Mouse (Mus musculus) MN1 (cell line): ENCODE results near the gene Sept9.

ENCODE experiments used
- DNase-seq: peaks from one replicate; pipeline ENCODE4 v3.0.0-alpha.2; 2016; ENCODE audit warnings: low spot score

Sept9 gene

DNA sequence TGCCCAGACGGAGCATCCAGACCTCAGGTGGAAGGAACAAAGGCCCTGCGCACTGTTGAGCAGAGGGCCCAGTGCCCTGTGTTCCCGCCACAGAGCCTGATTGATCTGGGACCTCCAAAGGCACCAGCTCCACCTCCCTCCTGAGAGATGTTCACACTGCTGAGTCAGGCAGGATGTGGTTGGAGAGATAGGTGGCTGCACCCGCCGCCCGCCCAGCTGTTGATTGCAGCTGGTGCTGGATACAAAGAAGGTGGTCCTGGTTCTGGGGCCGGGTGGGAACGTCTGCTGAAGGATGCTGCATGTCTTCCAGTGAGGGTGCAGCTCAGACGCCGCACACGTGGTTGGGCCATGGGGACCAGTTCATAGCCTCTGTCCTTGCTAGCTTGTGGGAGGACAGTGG lies 93.0 kb downstream of the Sept9 start:
- no peak for DNase-seq

GRCm38 (mm10) chr11:117295266-117295665 lies 95.8 kb downstream of the Sept9 start:
- DNase-seq: peak; percentile 67

GRCm38 (mm10) chr11:117296116-117296499 lies 96.6 kb downstream of the Sept9 start:
- peak; percentile 67 for DNase-seq

- DNase-seq: peak; percentile 57
These were observed 97.2 kb downstream of the Sept9 start for GRCm38 (mm10) chr11:117296500-117297189.

GRCm38 (mm10) chr11:117297190-117297829 lies 97.8 kb downstream of the Sept9 start:
- DNase-seq: no peak

DNA sequence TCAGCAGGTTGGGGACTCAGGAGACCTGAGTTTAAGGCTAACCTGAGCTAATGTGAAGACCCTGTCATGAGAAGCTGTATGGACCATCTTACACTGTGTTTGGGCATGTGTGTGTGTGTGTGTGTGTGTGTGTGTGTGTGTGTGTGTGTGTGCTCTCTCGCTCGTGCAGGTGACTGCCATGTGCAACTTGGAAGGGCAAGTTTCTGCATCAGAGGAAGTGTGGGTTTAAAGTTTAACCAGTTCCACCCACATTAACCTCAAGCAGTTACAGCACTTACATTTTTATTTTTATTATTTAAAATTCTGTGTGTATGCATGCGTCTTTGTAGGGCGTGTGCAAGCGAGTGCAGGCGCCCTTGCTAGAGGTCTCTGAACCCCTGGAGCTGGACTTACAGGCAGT lies 100.3 kb downstream of the Sept9 start:
- no peak for DNase-seq

DNA sequence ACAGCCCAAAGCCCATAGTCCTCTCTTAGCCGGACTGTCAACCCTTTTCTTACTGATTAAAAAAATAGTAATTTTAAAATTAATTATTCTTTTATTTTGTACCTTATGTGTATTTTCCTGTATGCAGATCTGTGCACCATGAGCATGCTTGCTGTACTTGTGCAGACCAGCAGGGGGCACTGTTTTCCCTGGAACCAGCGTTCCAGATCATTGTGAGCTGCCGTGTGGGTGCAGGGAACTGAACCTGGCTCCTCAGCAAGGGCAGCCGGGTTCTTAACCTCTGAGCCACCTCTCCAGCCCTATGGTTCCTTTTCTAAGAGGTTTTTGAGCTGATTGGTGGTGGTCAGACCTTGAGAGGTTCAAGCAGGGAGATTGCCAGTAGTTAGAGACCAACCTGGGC lies 101.3 kb downstream of the Sept9 start:
- DNase-seq: no peak

DNA sequence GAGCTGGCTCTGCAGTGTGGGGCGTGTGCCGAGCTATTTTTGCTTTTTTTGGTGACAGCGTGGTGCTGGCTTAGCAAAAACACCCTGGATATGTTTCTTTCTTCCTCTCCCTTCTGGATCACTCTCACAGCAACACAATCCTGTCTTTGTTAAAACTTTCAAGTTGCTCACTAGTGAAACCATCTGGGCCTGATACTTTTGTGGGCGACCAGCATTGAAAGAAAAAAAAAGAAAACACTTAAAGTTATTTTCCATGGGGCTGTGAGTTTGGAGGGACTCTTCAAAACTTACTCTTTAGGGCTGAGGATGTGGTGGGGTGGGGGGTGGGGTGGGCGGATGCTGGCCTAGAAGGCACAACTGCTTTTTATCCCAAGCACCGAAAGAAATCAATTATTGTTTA lies 102.3 kb downstream of the Sept9 start:
- DNase-seq: no peak

DNA sequence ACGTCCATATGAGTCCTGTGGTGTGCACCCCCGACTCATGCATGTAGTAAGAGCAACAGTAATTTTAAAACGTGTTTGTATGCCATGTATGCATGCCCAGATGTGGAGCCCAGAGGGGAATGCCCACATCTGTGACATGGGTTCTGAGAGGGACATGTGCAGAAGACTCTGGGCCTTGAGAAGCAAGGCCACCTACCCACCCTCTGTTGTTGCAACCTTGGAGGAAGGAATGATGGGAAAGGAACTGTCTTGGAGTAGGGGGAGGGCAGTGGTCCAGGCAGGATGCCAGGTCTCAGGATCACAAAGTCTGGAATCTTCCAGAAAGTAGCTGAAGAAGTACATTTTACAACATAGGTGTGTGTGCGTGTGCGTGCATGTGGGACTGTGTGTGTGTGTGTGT lies 102.9 kb downstream of the Sept9 start:
- no peak for DNase-seq

DNA sequence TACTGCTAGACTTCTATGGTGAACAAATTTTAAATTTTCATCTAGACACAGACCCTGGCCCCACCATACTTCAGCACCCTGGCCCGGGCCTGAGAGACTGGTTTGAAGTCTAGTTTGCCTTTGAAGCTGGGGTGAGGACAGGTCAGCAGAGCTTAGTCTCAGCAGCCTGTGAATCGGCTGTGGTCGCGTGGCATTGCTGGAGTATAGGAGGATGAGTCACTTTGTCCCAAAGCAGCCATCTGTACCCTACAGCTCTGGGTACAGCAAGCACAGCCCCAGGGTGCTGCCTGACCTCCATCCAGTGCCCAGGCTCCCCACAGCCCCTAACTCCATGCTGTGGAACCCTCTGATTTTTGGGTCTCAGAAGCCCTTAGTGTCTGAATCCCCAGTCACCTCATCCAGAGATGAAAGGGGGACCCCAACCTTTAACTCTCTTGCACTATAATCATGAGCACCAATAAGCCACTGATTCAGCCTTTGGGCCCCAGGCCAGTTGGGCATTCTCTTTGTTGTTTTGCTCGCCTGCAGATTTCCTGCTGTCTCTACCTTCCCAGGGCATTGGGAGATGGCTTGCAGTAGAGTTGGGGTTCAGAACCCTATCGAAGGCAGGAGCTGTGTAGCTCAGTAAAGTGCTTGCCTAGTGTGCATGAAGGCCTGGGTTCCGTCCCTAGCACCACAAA lies 106.2 kb downstream of the Sept9 start:
- no peak for DNase-seq

DNA sequence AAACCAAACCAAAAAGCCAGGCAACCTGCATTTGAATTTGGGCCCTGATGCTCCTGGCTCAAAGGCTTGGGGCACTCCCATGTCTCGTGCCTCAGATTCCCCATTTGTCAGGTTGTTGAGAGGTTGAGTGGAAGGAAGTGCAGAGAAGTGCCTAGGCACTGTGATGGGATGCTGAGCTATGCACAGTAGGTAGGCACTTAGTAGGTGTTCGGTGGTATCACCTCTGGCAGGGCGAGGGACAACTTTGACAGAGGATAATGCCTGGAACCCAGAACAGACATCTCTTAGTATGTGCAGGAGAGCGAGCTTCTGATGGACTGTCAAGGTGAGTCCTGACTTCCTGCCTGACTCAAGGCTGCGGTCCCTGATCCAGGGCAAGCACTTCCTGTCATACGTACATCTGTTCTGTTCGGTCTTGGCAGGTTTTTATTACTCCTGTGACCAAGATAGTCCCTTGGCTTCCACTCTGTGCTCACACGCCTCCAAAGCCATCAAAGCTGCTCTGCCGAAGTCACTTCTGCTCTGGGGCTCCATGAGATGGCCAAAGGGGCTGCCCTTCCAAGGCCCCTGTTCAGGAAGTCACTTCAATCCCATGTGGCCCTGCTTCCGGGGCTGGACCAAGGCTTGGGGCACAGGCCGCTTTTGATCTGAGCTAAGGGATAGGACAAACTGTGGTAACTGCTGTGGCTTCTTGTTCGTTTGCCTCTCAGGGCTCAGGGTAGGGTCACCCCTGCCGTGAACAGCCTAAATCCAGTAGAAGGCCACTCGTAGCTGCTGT lies 107.0 kb downstream of the Sept9 start:
- DNase-seq: no peak

- DNase-seq: peak; percentile 76
These were observed 108.7 kb downstream of the Sept9 start for GRCm38 (mm10) chr11:117307895-117308786.

DNA sequence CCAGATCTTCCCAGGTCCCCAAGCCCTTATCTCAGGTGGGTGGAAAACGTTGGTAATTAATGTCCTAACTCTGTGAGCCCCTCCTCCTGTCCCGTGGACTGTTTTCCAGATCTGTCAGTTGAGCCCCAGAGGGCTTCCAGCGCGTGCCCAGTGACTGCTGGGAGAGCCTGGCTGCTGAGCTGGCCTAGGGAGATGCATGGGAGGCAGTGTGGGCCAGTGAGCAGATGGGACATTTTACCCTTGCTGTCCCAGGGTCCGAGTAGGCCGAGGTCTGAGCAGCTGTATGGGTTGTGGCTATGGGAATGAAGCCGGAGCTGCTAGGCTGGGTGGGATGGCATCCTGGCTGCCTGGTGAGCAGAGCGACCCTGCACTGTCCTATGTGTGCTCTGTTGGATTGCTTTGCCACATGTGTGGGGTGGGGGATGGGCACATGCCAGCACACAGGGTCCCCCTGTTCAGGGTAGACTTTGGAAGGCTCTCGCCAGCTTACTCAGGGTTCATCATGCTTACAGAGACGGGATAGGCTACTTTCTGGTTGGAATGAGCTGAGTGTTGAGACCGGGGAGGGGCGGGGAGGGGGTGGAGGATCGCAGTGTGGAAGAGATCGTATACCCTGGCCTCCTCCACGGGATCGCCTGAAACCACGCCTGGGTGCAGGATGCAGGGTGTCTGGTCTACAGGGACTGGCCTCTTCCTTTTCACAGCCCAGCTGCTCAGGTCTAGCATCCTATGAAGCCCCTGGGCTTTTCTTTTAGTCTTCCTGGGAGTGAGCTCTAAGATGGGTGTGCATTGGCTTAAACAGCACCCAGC lies 109.9 kb downstream of the Sept9 start:
- peak; percentile 34 for DNase-seq

DNA sequence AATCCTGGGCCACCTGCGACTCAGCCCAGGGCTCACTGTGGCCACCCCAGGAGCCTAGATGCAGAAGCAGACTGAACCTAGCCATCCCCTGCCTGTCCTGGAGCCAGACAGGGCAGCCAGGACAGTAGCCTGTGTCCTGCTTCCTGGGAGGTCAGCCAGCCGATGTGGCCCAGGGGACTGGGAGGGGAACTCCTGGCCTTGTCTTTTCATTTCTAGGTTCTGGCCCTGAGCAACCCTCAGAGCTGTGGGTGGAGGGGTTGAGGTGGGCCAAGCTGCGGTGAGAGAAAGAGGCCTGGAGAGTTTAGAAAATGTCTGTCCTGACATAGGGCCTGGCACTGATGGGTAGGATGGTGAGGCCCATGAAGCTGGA lies 110.4 kb downstream of the Sept9 start:
- DNase-seq: peak; percentile 31

DNA sequence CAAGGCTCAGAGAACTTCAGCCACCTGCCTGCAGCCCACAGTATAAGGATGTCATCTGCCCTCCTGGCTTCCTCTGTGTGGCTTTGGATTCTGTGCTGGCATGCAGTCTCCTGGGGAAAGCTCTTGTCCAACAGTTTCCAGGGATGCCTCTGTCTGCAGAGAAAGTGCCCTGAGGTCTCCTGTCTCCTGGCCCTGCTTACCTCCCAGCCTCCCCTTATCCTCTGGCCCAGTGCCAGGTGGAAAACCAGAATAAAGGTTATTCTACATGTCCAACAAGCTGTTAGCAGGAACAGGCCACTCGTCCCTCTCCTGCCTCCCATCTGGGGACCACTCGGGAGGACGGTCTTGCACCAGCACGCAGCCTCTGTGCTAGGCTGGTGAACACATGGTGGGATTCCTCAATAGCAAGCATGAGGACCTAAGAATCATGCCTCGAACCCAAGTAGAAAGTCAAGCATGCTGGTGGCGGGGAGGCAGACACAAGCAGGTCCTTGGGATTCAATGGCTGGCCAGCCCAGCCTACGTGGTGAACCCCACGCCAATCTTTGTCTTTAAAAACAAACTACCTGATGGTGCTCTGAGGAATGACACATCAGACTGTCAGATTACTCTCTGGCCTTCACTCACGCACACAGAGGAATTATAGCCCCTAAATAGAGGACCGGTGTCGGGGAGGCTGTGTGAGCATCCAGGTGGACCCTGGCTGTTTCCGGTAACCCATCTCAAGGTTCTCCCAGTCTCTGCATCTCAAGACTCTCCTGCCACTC lies 111.1 kb downstream of the Sept9 start:
- DNase-seq: no peak

GRCm38 (mm10) chr11:117311127-117311800 lies 111.8 kb downstream of the Sept9 start:
- peak; percentile 77 for DNase-seq

- peak; percentile 82 for DNase-seq
These were observed 112.8 kb downstream of the Sept9 start for GRCm38 (mm10) chr11:117312028-117312901.

DNA sequence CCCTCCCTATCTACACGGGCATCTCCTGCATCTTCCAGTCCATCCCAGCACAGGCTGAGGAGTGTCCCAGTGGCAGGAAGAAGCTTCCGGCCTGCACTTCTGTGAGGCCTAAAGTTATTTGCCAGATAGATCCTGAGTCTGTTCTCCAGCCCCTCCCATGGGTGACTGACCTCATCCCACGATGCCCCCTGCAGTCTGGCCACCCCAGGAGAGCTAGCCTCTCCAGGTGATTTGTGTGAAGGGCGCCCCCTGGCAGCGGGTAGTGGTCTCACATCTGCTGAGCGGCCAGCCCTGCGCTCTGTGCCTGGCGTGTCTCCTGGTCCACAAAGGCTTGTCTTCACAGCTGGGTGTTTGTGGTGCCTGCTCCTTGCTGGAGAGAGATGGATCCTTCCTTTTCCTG lies 113.5 kb downstream of the Sept9 start:
- DNase-seq: peak; percentile 83
